Mouse (Mus musculus): ENCODE data around the gene Mbnl2. TPM values are rescaled to one million over a fixed set of nuclear protein-coding genes. Genes with fewer than 3 reads are reported as not detected.

Mbnl2 gene
- polyA plus RNA-seq, 1 experiment, result 24.6 TPM

DNA sequence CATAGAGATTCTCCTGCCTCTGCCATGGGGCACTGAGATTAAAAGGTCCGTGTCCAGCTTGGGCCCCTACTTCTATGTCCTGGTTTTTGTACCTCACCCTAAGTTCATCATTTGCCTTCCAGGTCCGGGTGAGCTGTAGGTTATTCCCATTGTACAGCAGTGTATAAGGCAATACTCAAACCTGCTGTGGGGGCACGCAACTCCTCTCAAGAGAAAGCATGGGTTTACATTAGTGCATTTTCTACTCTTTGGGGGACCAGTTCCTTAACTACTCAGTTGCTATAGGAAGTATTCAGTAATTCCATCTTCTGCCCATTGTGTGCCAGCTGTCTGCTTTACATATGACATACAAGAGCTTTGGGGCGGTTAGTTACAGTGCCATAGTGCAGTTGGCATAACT is 205.5 kb downstream of the Mbnl2 start:
- WGBS, result 75% methylated on average over 4 of the region's 4 CpGs
- no peak overlapping the region for H3K4me3 ChIP-seq (replicated peaks; ENCODE audit: control insufficient read depth, low read depth, low read length)
- H3K27ac ChIP-seq (ENCODE audit: control insufficient read depth, insufficient read depth, low read depth, low read length, poor library complexity), result no peak overlapping the region
- TF ChIP-seq POLR2A (IDR thresholded peaks at IDR 0.05; ENCODE audit: borderline replicate concordance, control insufficient read depth, low read depth, low read length) (no peak), CTCF (IDR thresholded peaks at IDR 0.05; ENCODE audit: control insufficient read depth, insufficient read depth, low read length) (no peak)
- peaks cover 3% of the 10 kb centered on the region; the same call in 1 of the 2 replicates for H3K4me1 ChIP-seq (ENCODE audit: control insufficient read depth, insufficient read depth, low read length)

Other genes with a start within 250 kb of the Mbnl2 start
- not detected in 2 replicates for gene Oxgr1, start 233.2 kb upstream of the Mbnl2 start, polyA plus RNA-seq (2011; ENCODE audit: insufficient read depth, insufficient read length, low replicate concordance, missing spikeins)
- gene Rap2a, start 202.8 kb downstream of the Mbnl2 start, polyA plus RNA-seq (2011; ENCODE audit: insufficient read depth, insufficient read length, low replicate concordance, missing spikeins), result 3.9 and 6.9 TPM in 2 replicates